Mouse (Mus musculus): ENCODE measurements around the gene Utp11. TPM values are rescaled to one million over a fixed set of nuclear protein-coding genes. Genes with fewer than 3 reads are reported as not detected.
A peak's percentile ranks its signal among the peaks of the same experiment; 100 is the strongest.

Gene Utp11
- total RNA-seq, 4 experiments from 2014 or later, result 12.4 to 14.5 (median 13.7) TPM

GRCm38 (mm10) chr4:124672347-124673320 is 20.8 kb downstream of the Utp11 start:
- no peak for DNase-seq (ENCODE audit: low spot score)

GRCm38 (mm10) chr4:124671583-124671982 is 21.8 kb downstream of the Utp11 start:
- DNase-seq (ENCODE audit: low spot score), result no peak

- no peak for DNase-seq (ENCODE audit: low spot score)
Measured at GRCm38 (mm10) chr4:124670232-124670631, 23.2 kb downstream of the Utp11 start.

GRCm38 (mm10) chr4:124668078-124668477 is 25.3 kb downstream of the Utp11 start:
- no peak for DNase-seq (ENCODE audit: low spot score)

- DNase-seq (ENCODE audit: low spot score), result no peak
Measured at GRCm38 (mm10) chr4:124667476-124668033, 25.8 kb downstream of the Utp11 start.

GRCm38 (mm10) chr4:124664604-124665003 is 28.8 kb downstream of the Utp11 start:
- DNase-seq (ENCODE audit: low spot score), result no peak

- DNase-seq (ENCODE audit: low spot score), result no peak
Measured at GRCm38 (mm10) chr4:124664185-124664584, 29.2 kb downstream of the Utp11 start.

GRCm38 (mm10) chr4:124663034-124663433 is 30.4 kb downstream of the Utp11 start:
- no peak for DNase-seq (ENCODE audit: low spot score)

GRCm38 (mm10) chr4:124660603-124661002 is 32.8 kb downstream of the Utp11 start:
- DNase-seq (ENCODE audit: low spot score), result no peak

GRCm38 (mm10) chr4:124659251-124660217 is 33.9 kb downstream of the Utp11 start:
- DNase-seq (ENCODE audit: low spot score), result no peak

- DNase-seq (ENCODE audit: low spot score), result no peak
Measured at GRCm38 (mm10) chr4:124658412-124658851, 35.0 kb downstream of the Utp11 start.

- DNase-seq (ENCODE audit: low spot score), result no peak
Measured at GRCm38 (mm10) chr4:124657781-124658180, 35.6 kb downstream of the Utp11 start.

GRCm38 (mm10) chr4:124656854-124657650 is 36.3 kb downstream of the Utp11 start:
- DNase-seq (ENCODE audit: low spot score), result peak; percentile 62

- no peak for DNase-seq (ENCODE audit: low spot score)
Measured at GRCm38 (mm10) chr4:124656518-124656853, 36.9 kb downstream of the Utp11 start, which contains the start of gene Pou3f1. Gene Pou3f1 (plus strand): TSS chr4:124656807.

GRCm38 (mm10) chr4:124652886-124653285 is 40.5 kb downstream of the Utp11 start:
- no peak for DNase-seq (ENCODE audit: low spot score)

- no peak for DNase-seq (ENCODE audit: low spot score)
Measured at GRCm38 (mm10) chr4:124647909-124648308, 45.5 kb downstream of the Utp11 start.

GRCm38 (mm10) chr4:124646591-124646990 is 46.8 kb downstream of the Utp11 start:
- DNase-seq (ENCODE audit: low spot score), result no peak

GRCm38 (mm10) chr4:124644974-124645433 is 48.4 kb downstream of the Utp11 start:
- DNase-seq (ENCODE audit: low spot score), result no peak

- DNase-seq (ENCODE audit: low spot score), result no peak
Measured at GRCm38 (mm10) chr4:124643859-124644258, 49.5 kb downstream of the Utp11 start.

- DNase-seq (ENCODE audit: low spot score), result no peak
Measured at GRCm38 (mm10) chr4:124639715-124640114, 53.7 kb downstream of the Utp11 start.

GRCm38 (mm10) chr4:124633281-124633680 is 60.1 kb downstream of the Utp11 start:
- no peak for DNase-seq (ENCODE audit: low spot score)

All from heart, adult 8-10 months (tissue).